Mouse (Mus musculus): ENCODE measurements around the gene Nckap5.

Nckap5 gene

GRCm38 (mm10) chr1:126473044-126473443, 357.6 kb downstream of the Nckap5 start:
- no peak for DNase-seq (ENCODE audit: low read depth, low spot score)

- no peak for DNase-seq (ENCODE audit: low read depth, low spot score)
These were observed 359.2 kb downstream of the Nckap5 start for GRCm38 (mm10) chr1:126471419-126471818.

- DNase-seq (ENCODE audit: low read depth, low spot score) = no peak
These were observed 359.7 kb downstream of the Nckap5 start for GRCm38 (mm10) chr1:126470883-126471282.

- DNase-seq (ENCODE audit: low read depth, low spot score) = no peak
These were observed 360.6 kb downstream of the Nckap5 start for GRCm38 (mm10) chr1:126469818-126470544.

- no peak for DNase-seq (ENCODE audit: low read depth, low spot score)
These were observed 368.9 kb downstream of the Nckap5 start for GRCm38 (mm10) chr1:126461527-126462354.

- no peak for DNase-seq (ENCODE audit: low read depth, low spot score)
These were observed 372.9 kb downstream of the Nckap5 start for GRCm38 (mm10) chr1:126457739-126458138.

GRCm38 (mm10) chr1:126454504-126455173, 376.0 kb downstream of the Nckap5 start:
- DNase-seq (ENCODE audit: low read depth, low spot score) = no peak

GRCm38 (mm10) chr1:126451472-126451871, 379.1 kb downstream of the Nckap5 start:
- DNase-seq (ENCODE audit: low read depth, low spot score) = no peak

- no peak for DNase-seq (ENCODE audit: low read depth, low spot score)
These were observed 381.2 kb downstream of the Nckap5 start for GRCm38 (mm10) chr1:126449424-126449823.

- DNase-seq (ENCODE audit: low read depth, low spot score) = no peak
These were observed 386.7 kb downstream of the Nckap5 start for GRCm38 (mm10) chr1:126443890-126444289.

- no peak for DNase-seq (ENCODE audit: low read depth, low spot score)
These were observed 387.9 kb downstream of the Nckap5 start for GRCm38 (mm10) chr1:126442723-126443122.

- DNase-seq (ENCODE audit: low read depth, low spot score) = no peak
These were observed 392.5 kb downstream of the Nckap5 start for GRCm38 (mm10) chr1:126438000-126438572.

- no peak for DNase-seq (ENCODE audit: low read depth, low spot score)
These were observed 393.5 kb downstream of the Nckap5 start for GRCm38 (mm10) chr1:126436937-126437667.

- no peak for DNase-seq (ENCODE audit: low read depth, low spot score)
These were observed 398.3 kb downstream of the Nckap5 start for GRCm38 (mm10) chr1:126432285-126432684.

GRCm38 (mm10) chr1:126431594-126431993, 399.0 kb downstream of the Nckap5 start:
- DNase-seq (ENCODE audit: low read depth, low spot score) = peak; percentile 70

GRCm38 (mm10) chr1:126411426-126411825, 419.2 kb downstream of the Nckap5 start:
- DNase-seq (ENCODE audit: low read depth, low spot score) = no peak

GRCm38 (mm10) chr1:126407886-126408285, 422.7 kb downstream of the Nckap5 start:
- DNase-seq (ENCODE audit: low read depth, low spot score) = no peak

- DNase-seq (ENCODE audit: low read depth, low spot score) = no peak
These were observed 425.1 kb downstream of the Nckap5 start for GRCm38 (mm10) chr1:126405543-126405942.

- DNase-seq (ENCODE audit: low read depth, low spot score) = no peak
These were observed 426.6 kb downstream of the Nckap5 start for GRCm38 (mm10) chr1:126403970-126404369.

- DNase-seq (ENCODE audit: low read depth, low spot score) = no peak
These were observed 439.4 kb downstream of the Nckap5 start for GRCm38 (mm10) chr1:126391204-126391603.

GRCm38 (mm10) chr1:126377339-126377980, 453.1 kb downstream of the Nckap5 start:
- peak; percentile 32 for DNase-seq (ENCODE audit: low read depth, low spot score)

Measured in ZHBTc4 (cell line).